Mouse (Mus musculus) limb, embryonic 14.5 days (tissue): ENCODE measurements around the gene Tcf12. TPM values are rescaled to one million over a fixed set of nuclear protein-coding genes. Genes with fewer than 3 reads are reported as not detected.

ENCODE experiments used
- ATAC-seq: fragments of 200-750 bp; cut with Nextera tagmentation; 2 replicates; pipeline ENCODE4 v1.8.0; 2017; ENCODE audit warnings: low read depth, moderate number of reproducible peaks, moderate TSS enrichment; ENCODE audit not compliant: low FRiP score
- DNase-seq: peaks from one replicate; pipeline ENCODE4 v3.0.0-alpha.2; 2015; ENCODE audit warnings: low spot score
- H3K27ac ChIP-seq: fragments of 300-500 bp; sonication (generic); replicated peaks from 2 replicates; pipeline ENCODE4 v1.5.1; 2014; ENCODE audit warnings: low read depth, mild to moderate bottlenecking, low read length, moderate library complexity, mixed read lengths
- H3K27me3 ChIP-seq: fragments of 300-500 bp; sonication (generic); 2 replicates; pipeline ENCODE4 v1.6.1; 2014; ENCODE audit warnings: low read length, mixed read lengths; ENCODE audit not compliant: control insufficient read depth, insufficient read depth
- H3K36me3 ChIP-seq: fragments of 300-500 bp; sonication (generic); 2 replicates; pipeline ENCODE4 v1.6.1; 2014; ENCODE audit warnings: mild to moderate bottlenecking, low read length, moderate library complexity, mixed read lengths; ENCODE audit not compliant: control insufficient read depth, insufficient read depth
- H3K4me1 ChIP-seq: fragments of 300-500 bp; sonication (generic); 2 replicates; pipeline ENCODE4 v1.6.1; 2014; ENCODE audit warnings: antibody characterized with exemption, low read length, mixed read lengths; ENCODE audit not compliant: control insufficient read depth, insufficient read depth
- H3K4me2 ChIP-seq: fragments of 300-500 bp; sonication (generic); replicated peaks from 2 replicates; pipeline ENCODE4 v1.6.1; 2014; ENCODE audit warnings: low read depth, mild to moderate bottlenecking, low read length, moderate library complexity; ENCODE audit not compliant: severe bottlenecking
- H3K4me3 ChIP-seq: fragments of 300-500 bp; sonication (generic); replicated peaks from 2 replicates; pipeline ENCODE4 v1.5.1; 2014; ENCODE audit warnings: low read length
- H3K9ac ChIP-seq: fragments of 300-500 bp; sonication (generic); 2 replicates; pipeline ENCODE4 v1.6.1; 2014; ENCODE audit warnings: mild to moderate bottlenecking, low read depth, low read length, moderate library complexity; ENCODE audit not compliant: severe bottlenecking
- H3K9me3 ChIP-seq: fragments of 300-500 bp; sonication (generic); 2 replicates; pipeline ENCODE4 v1.6.1; 2016; ENCODE audit warnings: low read length; ENCODE audit not compliant: control insufficient read depth
- POLR2A ChIP-seq: fragments of 200-500 bp; IDR thresholded peaks from 2 replicates; pipeline ENCODE4 v1.8.0; 2012; ENCODE audit warnings: inconsistent platforms, mild to moderate bottlenecking, moderate library complexity, borderline replicate concordance; ENCODE audit not compliant: insufficient read depth, insufficient read length; ENCODE audit errors: extremely low read depth
- WGBS: fragments of 180-500 bp; shearing (Covaris S2); extraction: QIAGEN DNeasy Blood & Tissue Kit; methylation state at CpG from one replicate; pipeline ENCODE4 v1.1.7; 2014; 5-methylcytosine and 5-hydroxymethylcytosine counted together
- polyA plus RNA-seq, 2 experiments: library from polyadenylated mRNA; depleted of rRNA in 1 of 2; stranded (reverse) in 1 of 2; unstranded in 1 of 2; fragments of >200 nt; fragmentation: Nextera tagmentation in 1 of 2; extraction: Ambion mirVana in 1 of 2; gene quantifications; 2 replicates each; pipeline versions ENCODE4 v1.2.1 to v1.2.3; 2012 to 2014

Gene Tcf12
- polyA plus RNA-seq, 2 experiments, result 111 to 158 TPM

DNA sequence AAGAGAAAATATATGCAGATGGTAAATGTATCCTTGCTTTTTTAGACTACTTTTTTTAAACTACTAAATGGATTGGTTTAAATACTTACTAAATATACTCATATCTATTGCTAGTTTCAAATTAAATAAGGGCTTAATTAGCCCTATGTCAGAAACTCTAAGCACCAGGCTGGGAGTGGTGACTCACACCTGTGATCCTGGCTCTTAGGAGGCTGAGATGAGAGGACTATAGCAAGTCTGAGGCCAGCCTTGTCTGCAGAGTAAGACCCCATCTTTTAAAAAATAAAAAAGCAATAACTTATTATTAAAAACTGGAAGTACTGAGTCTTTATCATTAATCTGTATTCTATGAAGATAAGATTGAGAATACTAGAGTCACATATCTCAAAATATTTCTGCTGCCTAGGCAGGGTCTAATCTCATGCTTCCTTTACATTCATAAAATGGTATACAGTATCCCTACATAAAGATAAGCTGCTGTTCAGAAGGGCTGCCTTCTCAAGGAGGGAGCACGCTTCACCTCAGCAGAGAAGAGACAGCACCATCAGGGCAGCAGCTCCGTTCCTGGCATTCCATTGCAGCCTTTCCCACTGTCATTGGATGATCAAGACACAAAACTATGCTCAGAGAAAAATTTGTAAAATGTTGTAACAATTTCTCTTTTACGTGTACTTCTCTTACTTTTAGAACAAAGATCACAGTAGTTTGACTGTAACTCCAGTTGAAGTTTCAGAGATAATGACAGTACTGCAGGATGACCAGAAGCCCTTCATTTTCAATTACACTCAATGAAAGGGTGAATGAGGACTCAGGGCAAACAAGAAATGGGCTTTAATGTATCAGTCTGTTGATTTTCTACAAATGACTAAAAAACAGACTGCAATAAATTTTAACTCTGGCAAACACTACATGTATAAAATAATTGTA, 181.0 kb downstream of the Tcf12 start:
- Histone ChIP-seq H3K9ac (no peak overlapping the region), H3K4me2 (no peak overlapping the region), H3K27ac (no peak overlapping the region), H3K4me1 (no peaks in the 10 kb centered on the region), H3K4me3 (no peak overlapping the region), H3K27me3 (no peaks in the 10 kb centered on the region), H3K9me3 (no peaks in the 10 kb centered on the region), H3K36me3 (no peaks in the 10 kb centered on the region; the same call in 1 of the 2 replicates)
- ATAC-seq (no peak), DNase-seq (no peak)
- no peak for TF ChIP-seq POLR2A
- 83% methylated on average over 3 of the region's 3 CpGs for WGBS

DNA sequence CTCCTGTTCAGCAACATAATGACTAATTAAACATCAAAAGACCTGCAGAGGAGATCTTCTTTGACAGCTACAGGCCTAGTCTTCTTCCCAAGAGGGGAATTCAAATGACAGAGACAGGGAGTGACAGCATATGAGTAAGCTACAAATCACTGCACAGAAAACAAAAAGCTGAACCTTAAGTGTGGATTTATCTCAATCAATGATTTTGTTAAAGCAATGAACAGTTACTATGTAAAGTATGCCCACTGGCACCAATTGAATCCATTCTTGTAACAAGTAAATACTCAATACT, 195.1 kb downstream of the Tcf12 start:
- ATAC-seq, result no peak
- Histone ChIP-seq H3K4me3 (no peak overlapping the region), H3K36me3 (peaks cover 11% of the 10 kb centered on the region; the same call in 1 of the 2 replicates), H3K9me3 (no peaks in the 10 kb centered on the region), H3K9ac (no peak overlapping the region), H3K4me1 (peaks cover 9% of the 10 kb centered on the region), H3K27ac (0 out of 2 replicates have a peak overlapping the region, but pooled peaks have one; percentile 8), H3K27me3 (no peaks in the 10 kb centered on the region), H3K4me2 (no peak overlapping the region)
- no peak for TF ChIP-seq POLR2A
- no peak for DNase-seq

- WGBS, result 20% methylated on average over 6 of the region's 6 CpGs
- TF ChIP-seq POLR2A, result no peak
- H3K9me3 ChIP-seq, result no peaks in the 10 kb centered on the region
- peaks cover 7% of the 10 kb centered on the region; the same call in 1 of the 2 replicates for H3K36me3 ChIP-seq
- no peak overlapping the region for H3K9ac ChIP-seq
- H3K27ac ChIP-seq, result 0 out of 2 replicates have a peak overlapping the region, but pooled peaks have one; percentile 8
- ATAC-seq (no peak), DNase-seq (no peak)
- H3K4me2 ChIP-seq, result no peak overlapping the region
- H3K4me3 ChIP-seq, result no peak overlapping the region
- H3K4me1 ChIP-seq, result peaks cover 9% of the 10 kb centered on the region
- H3K27me3 ChIP-seq, result no peaks in the 10 kb centered on the region
Observed at GRCm38 (mm10) chr9:71915871-71916661, 195.6 kb downstream of the Tcf12 start.

GRCm38 (mm10) chr9:71906522-71906921, 205.1 kb downstream of the Tcf12 start:
- 77% methylated on average over 2 of the region's 2 CpGs for WGBS
- H3K4me1 ChIP-seq, result no peaks in the 10 kb centered on the region
- H3K9me3 ChIP-seq, result 0 out of 2 replicates have a peak, but pooled peaks cover 3% of the 10 kb centered on the region
- no peaks in the 10 kb centered on the region for H3K27me3 ChIP-seq
- TF ChIP-seq POLR2A, result no peak
- no peak for DNase-seq
- no peak for ATAC-seq
- no peak overlapping the region for H3K27ac ChIP-seq
- H3K9ac ChIP-seq, result no peak overlapping the region
- peaks cover 10% of the 10 kb centered on the region for H3K36me3 ChIP-seq
- H3K4me2 ChIP-seq, result no peak overlapping the region
- H3K4me3 ChIP-seq, result no peak overlapping the region

GRCm38 (mm10) chr9:71898852-71899251, 212.8 kb downstream of the Tcf12 start:
- WGBS, result 29% methylated on average over 5 of the region's 5 CpGs
- TF ChIP-seq POLR2A, result no peak
- ATAC-seq (no peak), DNase-seq (peak; percentile 9)
- H3K9ac ChIP-seq, result no peak overlapping the region
- no peak overlapping the region for H3K4me3 ChIP-seq
- no peaks in the 10 kb centered on the region for H3K36me3 ChIP-seq
- H3K27me3 ChIP-seq, result no peaks in the 10 kb centered on the region
- peaks cover 11% of the 10 kb centered on the region for H3K4me1 ChIP-seq
- H3K27ac ChIP-seq, result no peak overlapping the region
- H3K4me2 ChIP-seq, result no peak overlapping the region
- no peaks in the 10 kb centered on the region for H3K9me3 ChIP-seq
